Mouse (Mus musculus) lung, embryonic 16.5 days (tissue): ENCODE measurements around the gene Ccdc6. TPM values are rescaled to one million over a fixed set of nuclear protein-coding genes. Genes with fewer than 3 reads are reported as not detected.

ENCODE experiments used
- ATAC-seq: fragments of 200-750 bp; cut with Nextera tagmentation; 2 replicates; pipeline ENCODE4 v1.8.0; 2017; ENCODE audit warnings: low read depth, mild to moderate bottlenecking, moderate library complexity
- H3K27ac ChIP-seq: fragments of 300-500 bp; sonication (generic); 2 replicates; pipeline ENCODE4 v1.5.1; 2014; ENCODE audit warnings: mild to moderate bottlenecking, control low read depth, low read length
- H3K27me3 ChIP-seq: fragments of 300-500 bp; sonication (generic); 2 replicates; pipeline ENCODE4 v1.6.1; 2014; ENCODE audit warnings: low read depth, low read length, mixed read lengths; ENCODE audit not compliant: control insufficient read depth, insufficient read depth
- H3K36me3 ChIP-seq: fragments of 300-500 bp; sonication (generic); 2 replicates; pipeline ENCODE4 v1.6.1; 2014; ENCODE audit warnings: low read length; ENCODE audit not compliant: control insufficient read depth, insufficient read depth
- H3K4me1 ChIP-seq: fragments of 300-500 bp; sonication (generic); replicated peaks from 2 replicates; pipeline ENCODE4 v1.6.1; 2014; ENCODE audit warnings: low read length, mixed read lengths; ENCODE audit not compliant: control insufficient read depth, insufficient read depth
- H3K4me2 ChIP-seq: fragments of 300-500 bp; sonication (generic); 2 replicates; pipeline ENCODE4 v1.6.1; 2014; ENCODE audit warnings: low read depth, low read length, control low read depth
- H3K4me3 ChIP-seq: fragments of 300-500 bp; sonication (generic); 2 replicates; pipeline ENCODE4 v1.5.1; 2014; ENCODE audit warnings: mild to moderate bottlenecking, low read length, control low read depth
- H3K9ac ChIP-seq: fragments of 300-500 bp; sonication (generic); 2 replicates; pipeline ENCODE4 v1.6.1; 2014; ENCODE audit warnings: low read length, control low read depth
- H3K9me3 ChIP-seq: fragments of 300-500 bp; sonication (generic); 2 replicates; pipeline ENCODE4 v1.6.1; 2016; ENCODE audit warnings: low read length; ENCODE audit not compliant: control insufficient read depth
- WGBS: fragments of 180-500 bp; shearing (Covaris S2); extraction: QIAGEN DNeasy Blood & Tissue Kit; methylation state at CpG from one replicate; pipeline ENCODE4 v1.1.7; 2014; 5-methylcytosine and 5-hydroxymethylcytosine counted together
- polyA plus RNA-seq: library from polyadenylated mRNA; unstranded; fragments of >200 nt; fragmentation: Nextera tagmentation; extraction: Ambion mirVana; gene quantifications from 2 replicates; pipeline ENCODE4 v1.2.1, GENCODE M21; 2015

Ccdc6 gene
- polyA plus RNA-seq, 1 experiment from 2014 or later = 15.1 TPM

- Histone ChIP-seq H3K9ac (peak overlapping the region; percentile 92), H3K27me3 (no peaks in the 10 kb centered on the region), H3K4me3 (peak overlapping the region; percentile 94), H3K9me3 (peaks cover 2% of the 10 kb centered on the region; the same call in 1 of the 2 replicates), H3K4me2 (peak overlapping the region; percentile 60), H3K4me1 (peaks cover 19% of the 10 kb centered on the region), H3K36me3 (no peaks in the 10 kb centered on the region), H3K27ac (peak overlapping the region; percentile 81)
- WGBS = 5% methylated on average over 6 of the region's 6 CpGs
- ATAC-seq = no peak
Observed at GRCm38 (mm10) chr10:70098626-70099025, 1.7 kb downstream of the Ccdc6 start.

DNA sequence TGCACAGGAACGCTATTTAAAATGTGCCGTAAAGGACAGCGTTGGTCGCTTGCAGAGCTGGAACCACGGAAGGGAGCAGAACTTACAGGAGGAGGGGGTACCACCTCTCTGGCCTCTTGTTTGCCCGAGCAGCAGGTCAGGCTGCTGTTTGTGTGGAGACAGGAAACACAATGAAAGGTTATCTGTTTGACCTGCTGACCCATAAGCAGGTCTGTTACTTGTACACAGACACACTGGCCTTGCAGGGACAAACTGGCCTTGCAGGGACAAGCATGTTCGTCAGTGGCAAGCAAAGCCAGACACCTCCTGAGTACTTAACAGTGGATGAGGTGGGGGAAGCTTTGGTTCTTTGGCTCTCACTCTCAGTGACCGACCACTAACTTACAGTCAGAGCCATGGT, 2.1 kb downstream of the Ccdc6 start:
- H3K4me2 ChIP-seq = peak overlapping the region; percentile 60
- 21% methylated on average over 8 of the region's 8 CpGs for WGBS
- ATAC-seq = no peak
- no peak overlapping the region for H3K27ac ChIP-seq
- H3K36me3 ChIP-seq = no peaks in the 10 kb centered on the region
- peaks cover 19% of the 10 kb centered on the region for H3K4me1 ChIP-seq
- H3K9me3 ChIP-seq = peaks cover 2% of the 10 kb centered on the region; the same call in 1 of the 2 replicates
- H3K9ac ChIP-seq = peak overlapping the region; percentile 92
- no peaks in the 10 kb centered on the region for H3K27me3 ChIP-seq
- H3K4me3 ChIP-seq = peak overlapping the region; percentile 94

GRCm38 (mm10) chr10:70102086-70102485, 5.2 kb downstream of the Ccdc6 start:
- 95% methylated on average over 4 of the region's 4 CpGs for WGBS
- no peak for ATAC-seq

DNA sequence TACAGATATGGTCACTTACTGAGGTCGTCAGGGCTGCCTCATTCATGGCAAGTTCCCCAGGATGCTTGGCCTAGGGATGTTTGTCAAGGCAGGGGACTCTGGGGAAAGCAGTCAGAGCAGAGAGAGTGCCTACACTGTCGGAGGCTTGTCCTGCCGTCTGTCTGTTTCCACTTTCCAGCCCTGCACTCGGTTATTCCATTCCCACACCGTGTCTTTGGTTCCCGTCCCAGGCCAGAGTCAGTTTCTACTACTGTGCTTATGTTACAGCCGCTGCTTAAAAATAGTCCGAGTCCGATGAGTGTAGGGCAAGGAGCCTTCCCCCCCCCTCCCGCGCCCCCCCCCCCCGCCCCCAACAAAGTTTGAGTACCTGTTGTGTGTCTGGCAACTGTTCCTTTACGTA, 11.1 kb downstream of the Ccdc6 start:
- Histone ChIP-seq H3K4me1 (peaks cover 5% of the 10 kb centered on the region), H3K4me3 (no peak overlapping the region), H3K9ac (no peak overlapping the region), H3K9me3 (no peaks in the 10 kb centered on the region), H3K4me2 (no peak overlapping the region), H3K36me3 (no peaks in the 10 kb centered on the region), H3K27me3 (no peaks in the 10 kb centered on the region), H3K27ac (no peak overlapping the region)
- no peak for ATAC-seq
- 56% methylated on average over 10 of the region's 13 CpGs for WGBS

More at GRCm38 (mm10) chr10:70102086-70102485, 5.2 kb downstream of the Ccdc6 start:
- H3K4me3 ChIP-seq = no peak overlapping the region
- no peaks in the 10 kb centered on the region for H3K36me3 ChIP-seq
- H3K27me3 ChIP-seq = no peaks in the 10 kb centered on the region
- H3K9ac ChIP-seq = no peak overlapping the region
- H3K4me2 ChIP-seq = no peak overlapping the region
- peaks cover 2% of the 10 kb centered on the region; the same call in 1 of the 2 replicates for H3K9me3 ChIP-seq
- peaks cover 16% of the 10 kb centered on the region for H3K4me1 ChIP-seq
- no peak overlapping the region for H3K27ac ChIP-seq

- H3K27ac ChIP-seq = no peak overlapping the region
- H3K36me3 ChIP-seq = no peaks in the 10 kb centered on the region
- peaks cover 3% of the 10 kb centered on the region; the same call in 1 of the 2 replicates for H3K4me1 ChIP-seq
- H3K9me3 ChIP-seq = no peaks in the 10 kb centered on the region
- H3K4me3 ChIP-seq = no peak overlapping the region
- H3K9ac ChIP-seq = no peak overlapping the region
- no peaks in the 10 kb centered on the region for H3K27me3 ChIP-seq
- ATAC-seq = peak; percentile 71
- no peak overlapping the region for H3K4me2 ChIP-seq
- 54% methylated on average over 5 of the region's 5 CpGs for WGBS
Observed at GRCm38 (mm10) chr10:70109974-70110373, 13.1 kb downstream of the Ccdc6 start.

- Histone ChIP-seq H3K27me3 (no peaks in the 10 kb centered on the region), H3K4me2 (no peak overlapping the region), H3K9me3 (no peaks in the 10 kb centered on the region), H3K27ac (no peak overlapping the region), H3K9ac (no peak overlapping the region), H3K4me3 (no peak overlapping the region), H3K4me1 (0 out of 2 replicates have a peak, but pooled peaks cover 3% of the 10 kb centered on the region), H3K36me3 (no peaks in the 10 kb centered on the region)
- WGBS = 85% methylated on average over 7 of the region's 7 CpGs
- ATAC-seq = no peak
Observed at GRCm38 (mm10) chr10:70110815-70111214, 13.9 kb downstream of the Ccdc6 start.

- no peaks in the 10 kb centered on the region for H3K36me3 ChIP-seq
- no peak overlapping the region for H3K9ac ChIP-seq
- no peak overlapping the region for H3K4me2 ChIP-seq
- WGBS = 91% methylated on average over 6 of the region's 6 CpGs
- H3K27ac ChIP-seq = no peak overlapping the region
- ATAC-seq = no peak
- H3K4me1 ChIP-seq = 0 out of 2 replicates have a peak, but pooled peaks cover 3% of the 10 kb centered on the region
- no peaks in the 10 kb centered on the region for H3K27me3 ChIP-seq
- no peak overlapping the region for H3K4me3 ChIP-seq
- H3K9me3 ChIP-seq = no peaks in the 10 kb centered on the region
Observed at GRCm38 (mm10) chr10:70111643-70112042, 14.7 kb downstream of the Ccdc6 start.

GRCm38 (mm10) chr10:70114048-70114635, 17.2 kb downstream of the Ccdc6 start:
- WGBS = 88% methylated on average over 8 of the region's 8 CpGs
- no peak overlapping the region for H3K4me3 ChIP-seq
- no peak overlapping the region for H3K27ac ChIP-seq
- H3K27me3 ChIP-seq = no peaks in the 10 kb centered on the region
- no peak overlapping the region for H3K4me2 ChIP-seq
- no peaks in the 10 kb centered on the region for H3K9me3 ChIP-seq
- no peak for ATAC-seq
- no peaks in the 10 kb centered on the region for H3K36me3 ChIP-seq
- H3K9ac ChIP-seq = no peak overlapping the region
- peaks cover 4% of the 10 kb centered on the region; the same call in 1 of the 2 replicates for H3K4me1 ChIP-seq

DNA sequence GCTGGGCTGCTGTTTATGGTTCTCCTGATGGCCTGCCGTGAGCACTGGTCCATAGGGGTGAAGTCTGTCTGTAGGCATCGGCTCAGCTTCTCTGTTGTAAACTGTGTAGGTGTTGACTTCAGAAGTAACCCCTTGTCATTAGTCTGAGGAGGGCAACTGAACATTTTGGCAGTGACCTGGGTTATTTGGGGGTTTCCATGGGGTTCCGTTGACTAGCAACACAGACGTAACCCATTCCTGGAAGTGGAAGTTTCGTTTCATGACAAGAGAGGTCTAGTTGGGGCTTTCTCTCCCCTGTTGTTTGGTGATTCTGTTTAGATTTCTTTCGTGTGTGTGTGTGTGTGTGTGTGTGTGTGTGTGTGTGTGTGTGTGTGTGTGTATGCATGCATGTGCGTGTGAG, 19.5 kb downstream of the Ccdc6 start:
- Histone ChIP-seq H3K9me3 (no peaks in the 10 kb centered on the region), H3K36me3 (no peaks in the 10 kb centered on the region), H3K4me1 (peaks cover 23% of the 10 kb centered on the region), H3K27me3 (no peaks in the 10 kb centered on the region), H3K4me2 (no peak overlapping the region), H3K9ac (no peak overlapping the region), H3K27ac (no peak overlapping the region), H3K4me3 (no peak overlapping the region)
- WGBS = 93% methylated on average over 7 of the region's 7 CpGs
- no peak for ATAC-seq
